Mouse (Mus musculus): Measurements from ENCODE around the gene Nfe2l3.

DNA sequence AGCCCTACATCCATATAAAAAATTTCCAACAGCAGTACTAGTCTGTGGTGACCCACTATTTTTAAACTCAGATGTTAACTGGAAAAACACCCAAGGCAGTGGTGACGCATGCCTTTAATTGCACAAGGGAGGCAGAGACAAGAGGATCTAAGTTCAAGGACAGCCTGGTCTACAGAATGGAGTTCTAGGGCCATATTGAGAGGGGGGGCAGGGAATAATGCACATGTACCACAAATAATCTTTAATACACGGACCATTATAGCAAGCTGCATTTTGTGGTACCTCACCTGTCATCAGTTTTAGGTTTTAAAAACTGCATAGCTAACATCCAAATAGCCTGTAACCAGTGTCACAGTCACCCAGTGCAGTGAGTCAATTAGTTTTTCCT, 26.4 kb downstream of the Nfe2l3 start:
- TF ChIP-seq CTCF (IDR thresholded peaks at IDR 0.05; ENCODE audit: borderline replicate concordance, insufficient read depth, low read length), result no peak
- peak; percentile 33; the same call in 1 of the 2 replicates for TF ChIP-seq POLR2A (IDR thresholded peaks at IDR 0.05; ENCODE audit: low read depth, low read length)

Measured in embryonic fibroblast, embryonic 13.5 days (primary cell).